ENCODE assay signal across 10 mouse cellular contexts in genomic region chr15:27797480-27798155, GRCm38 (mm10).
DNase-seq lines count a peak whose midpoint lies in the region; ATAC-seq and TF ChIP-seq lines count a peak whose summit lies in the region.
"Had no signal": no experiment of that assay in that cellular context is flagged by ENCODE, and none has a peak within 500 bp of the region (broad histone marks: within the 10 kb centered on the region; RNA-seq: fewer than 3 reads in every experiment).

No protein-coding gene starts in this region.

- 17% methylated on average over 20 of the region's 20 CpGs for WGBS in limb, embryonic 12.5 days

- intact Hi-C loops in left cerebral cortex, postnatal 10 days (cut with DNase I) = no loop called here

- H3K9me3 ChIP-seq in limb, embryonic 12.5 days = no peaks in the 10 kb centered on the region

- no peaks in the 10 kb centered on the region; the same call in 1 of the 2 replicates for H3K4me1 ChIP-seq in testis, adult 2 months (ENCODE audit: control insufficient read depth, insufficient read depth, low read length)
- H3K4me1 ChIP-seq in limb, embryonic 12.5 days (replicated peaks) = peaks cover 76% of the 10 kb centered on the region

- 0 out of 2 replicates have a peak overlapping the region, but pooled peaks have one; percentile 5 for H3K9ac ChIP-seq in limb, embryonic 12.5 days (replicated peaks)

- ATAC-seq in frontal cortex, adult (ENCODE audit: low TSS enrichment) = peak; percentile 24
- peak; percentile 81 for ATAC-seq in limb, embryonic 12.5 days (ENCODE audit: insufficient number of reproducible peaks, insufficient read depth, low FRiP score, low TSS enrichment, low read depth)

- no peak for TF ChIP-seq POLR2A in testis, adult 2 months (IDR thresholded peaks at IDR 0.05; ENCODE audit: control insufficient read depth, low read depth, low read length)

- no peak for DNase-seq in frontal cortex, postnatal 10 days (ENCODE audit: low spot score in 2 of 2)
- no peak for DNase-seq in testis, postnatal 14 days (ENCODE audit: low spot score)
- DNase-seq in urinary bladder, postnatal 14 days (ENCODE audit: low spot score) = no peak
- DNase-seq in left cerebral cortex, postnatal 10 days (ENCODE audit: extremely low spot score in 1 of 2, low spot score in 2 of 2) = no peak
- no peak for DNase-seq in ovary, postnatal 36 days (ENCODE audit: low spot score)
- DNase-seq: kidney, adult 8-10 months; right cerebral cortex, postnatal 4 days had no signal

- H3K27ac ChIP-seq in testis, adult 2 months (ENCODE audit: control insufficient read depth, insufficient read depth, low read depth, low read length) = peak overlapping the region; percentile 27
- peak overlapping the region; percentile 96 for H3K27ac ChIP-seq in limb, embryonic 12.5 days

- H3K4me2 ChIP-seq in limb, embryonic 12.5 days = no peak overlapping the region

- no peaks in the 10 kb centered on the region for H3K27me3 ChIP-seq in testis, adult 2 months (ENCODE audit: control insufficient read depth, insufficient read depth, low read length)
- H3K27me3 ChIP-seq in limb, embryonic 12.5 days = no peaks in the 10 kb centered on the region

- H3K4me3 ChIP-seq in testis, adult 2 months (ENCODE audit: control insufficient read depth, low read depth, low read length) = no peak overlapping the region
- no peak overlapping the region for H3K4me3 ChIP-seq in limb, embryonic 12.5 days (replicated peaks)

- TF ChIP-seq CTCF in testis, adult 2 months (IDR thresholded peaks at IDR 0.05; ENCODE audit: control insufficient read depth, insufficient read depth, insufficient replicate concordance, low read depth, low read length) = no peak

- no peaks in the 10 kb centered on the region for H3K36me3 ChIP-seq in testis, adult 2 months (ENCODE audit: control insufficient read depth, insufficient read depth, low read length)
- H3K36me3 ChIP-seq in limb, embryonic 12.5 days = peaks cover 27% of the 10 kb centered on the region
